Mouse (Mus musculus) limb, embryonic 10.5 days (tissue): ENCODE data around the gene Cfap45. TPM values are rescaled to one million over a fixed set of nuclear protein-coding genes. Genes with fewer than 3 reads are reported as not detected.

Experiments
- DNase-seq: peaks from one replicate; pipeline ENCODE4 v3.0.0-alpha.2; 2017; ENCODE audit warnings: low spot score
- H3K27ac ChIP-seq: fragments of 300-500 bp; sonication (generic); 2 replicates; pipeline ENCODE4 v1.5.1; 2016; ENCODE audit warnings: mild to moderate bottlenecking
- H3K27me3 ChIP-seq: fragments of 300-500 bp; sonication (generic); 2 replicates; pipeline ENCODE4 v1.6.1; 2016; ENCODE audit warnings: low read depth, mild to moderate bottlenecking; ENCODE audit not compliant: poor library complexity, severe bottlenecking
- H3K36me3 ChIP-seq: fragments of 300-500 bp; sonication (generic); 2 replicates; pipeline ENCODE4 v1.6.1; 2016; ENCODE audit warnings: mild to moderate bottlenecking, moderate library complexity
- H3K4me1 ChIP-seq: fragments of 300-500 bp; sonication (generic); 2 replicates; pipeline ENCODE4 v1.6.1; 2016
- H3K4me3 ChIP-seq: fragments of 300-500 bp; sonication (generic); 2 replicates; pipeline ENCODE4 v1.5.1; 2016; ENCODE audit warnings: mild to moderate bottlenecking, moderate library complexity
- H3K9me3 ChIP-seq: fragments of 300-500 bp; sonication (generic); replicated peaks from 2 replicates; pipeline ENCODE4 v1.6.1; 2016; ENCODE audit warnings: mild to moderate bottlenecking
- WGBS: fragments of 180-500 bp; shearing (Covaris S2); methylation state at CpG from one replicate; pipeline ENCODE4 v1.1.7; 2016; 5-methylcytosine and 5-hydroxymethylcytosine counted together
- polyA plus RNA-seq: library from polyadenylated mRNA; unstranded; fragments of >200 nt; fragmentation: Nextera tagmentation; extraction: Ambion mirVana; gene quantifications from 2 replicates; pipeline ENCODE4 v1.2.1, GENCODE M21; 2016

Gene Cfap45
- polyA plus RNA-seq, 1 experiment from 2014 or later, result 1.0 TPM

DNA sequence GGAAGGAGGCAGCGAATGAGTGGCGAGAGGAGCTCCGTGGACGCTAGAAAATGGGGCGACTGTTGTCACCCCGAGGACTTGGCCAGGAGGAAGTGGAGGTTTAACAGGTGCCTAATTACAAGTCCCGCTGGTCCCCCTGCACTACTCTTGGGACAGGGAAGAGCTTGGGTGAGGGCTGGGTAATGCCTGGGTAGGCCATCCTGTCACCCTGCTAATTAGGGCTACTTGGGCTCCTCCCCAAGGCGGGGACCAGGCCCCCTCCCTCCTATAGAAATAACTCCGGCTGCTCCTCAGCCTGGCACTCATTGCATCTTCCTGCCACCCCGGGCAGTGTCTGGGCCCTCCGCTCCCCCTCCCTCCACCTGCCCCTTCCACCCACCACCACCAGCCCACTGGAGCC, 35.0 kb downstream of the Cfap45 start, which contains the start of gene Vsig8:
Gene Vsig8, plus strand, starts transcription at position 301 of the 400 bp plus-strand sequence.
- H3K27ac ChIP-seq, result 0 out of 2 replicates have a peak within 1 kb of the TSS, but pooled peaks have one; percentile 4
- no peaks in the 10 kb centered on the region for H3K36me3 ChIP-seq
- no peak within 1 kb of the TSS for H3K4me3 ChIP-seq
- no peak for DNase-seq
- 82% methylated on average over 11 of the region's 11 CpGs for WGBS
- H3K27me3 ChIP-seq, result peaks cover 68% of the 10 kb centered on the region
- H3K9me3 ChIP-seq, result no peaks in the 10 kb centered on the region
- H3K4me1 ChIP-seq, result peaks cover 27% of the 10 kb centered on the region

DNA sequence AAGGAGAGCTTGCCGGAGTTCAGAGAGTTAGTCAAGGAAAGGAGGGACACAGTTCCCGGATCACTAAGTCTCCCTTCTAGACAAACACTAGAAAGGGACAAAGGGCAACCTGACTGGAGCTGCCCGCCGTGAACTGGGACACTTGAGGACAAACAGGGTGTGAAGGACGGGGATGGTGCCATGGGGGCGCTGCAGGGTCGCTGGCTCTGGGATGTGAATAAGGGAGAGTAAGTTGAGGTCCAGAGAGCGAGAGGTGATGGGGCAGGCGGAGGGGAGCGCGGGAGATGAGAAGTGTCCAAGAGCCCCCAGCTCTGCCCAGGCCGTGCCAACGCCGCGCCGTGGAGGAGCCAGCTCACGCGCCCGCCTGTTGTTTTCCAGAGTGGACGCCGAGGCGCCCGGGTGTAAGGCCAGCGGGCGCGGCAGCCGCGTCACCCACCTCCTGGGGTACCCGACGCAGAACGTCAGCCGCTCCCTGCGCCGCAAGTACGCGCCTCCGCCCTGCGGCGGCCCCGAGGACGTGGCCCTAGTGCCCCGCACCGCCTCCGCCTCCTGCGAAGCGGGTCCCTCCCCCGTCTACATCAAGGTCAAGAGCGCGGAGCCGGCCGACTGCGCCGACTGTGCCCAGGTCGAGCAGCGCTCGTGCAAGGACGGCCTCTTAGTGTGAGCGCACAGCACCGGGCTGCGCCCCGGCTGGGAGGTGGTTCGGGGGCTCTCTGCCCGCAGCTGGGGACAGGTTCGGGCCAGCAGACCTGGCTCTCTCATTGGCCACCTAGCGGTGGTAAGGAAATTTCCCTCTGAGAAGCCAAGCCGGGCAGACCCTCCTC, 42.3 kb downstream of the Cfap45 start:
- Histone ChIP-seq H3K4me3 (peak overlapping the region; percentile 74), H3K36me3 (no peaks in the 10 kb centered on the region), H3K27ac (peak overlapping the region; percentile 81), H3K9me3 (no peaks in the 10 kb centered on the region), H3K27me3 (peaks cover 73% of the 10 kb centered on the region), H3K4me1 (peaks cover 22% of the 10 kb centered on the region)
- DNase-seq, result peak; percentile 86
- under 1% methylated on average over 64 of the region's 66 CpGs for WGBS

DNA sequence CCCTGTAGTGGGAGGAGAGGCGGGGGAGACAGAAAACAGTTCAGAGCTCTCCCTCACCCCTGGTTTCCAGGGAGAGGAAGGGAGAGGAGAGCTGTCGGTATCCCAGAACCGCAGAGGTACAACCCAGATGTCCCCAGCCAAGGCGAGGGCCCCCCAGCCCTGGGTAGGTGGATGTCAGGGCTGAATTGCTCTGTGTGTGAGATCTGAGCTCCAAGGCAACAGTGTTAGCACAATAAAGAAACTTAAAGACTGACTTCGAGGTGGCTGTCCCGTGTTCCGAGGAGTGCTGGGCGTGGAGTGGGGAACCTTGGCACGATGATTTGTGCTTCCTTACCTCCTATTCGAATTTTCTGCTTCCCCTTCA, 42.8 kb downstream of the Cfap45 start:
- Histone ChIP-seq H3K27ac (peak overlapping the region; percentile 81), H3K9me3 (no peaks in the 10 kb centered on the region), H3K27me3 (peaks cover 67% of the 10 kb centered on the region), H3K4me1 (peaks cover 22% of the 10 kb centered on the region), H3K36me3 (no peaks in the 10 kb centered on the region), H3K4me3 (peak overlapping the region; percentile 74)
- WGBS, result 5% methylated on average over 10 of the region's 10 CpGs
- DNase-seq, result no peak

DNA sequence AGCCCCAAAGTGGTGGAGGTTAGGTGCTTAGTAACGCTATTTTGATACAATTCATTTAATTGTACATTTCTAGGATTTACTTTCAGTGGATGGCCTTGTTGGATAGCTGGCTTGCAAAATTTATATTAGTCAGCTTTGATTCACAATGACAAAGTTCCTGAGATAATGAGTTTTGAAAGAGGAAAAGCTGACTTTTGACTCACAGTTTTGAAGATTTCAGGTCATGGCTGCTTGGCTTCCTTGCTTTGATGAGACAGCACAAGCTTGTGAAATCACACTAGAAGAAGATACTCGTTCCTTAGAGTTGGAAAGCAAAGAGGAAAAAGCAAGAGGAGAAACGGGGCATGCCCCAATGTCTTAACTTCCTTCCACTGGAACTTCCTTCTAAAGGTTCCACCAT, 45.5 kb downstream of the Cfap45 start:
- Histone ChIP-seq H3K4me3 (no peak overlapping the region), H3K4me1 (peaks cover 22% of the 10 kb centered on the region), H3K27me3 (peaks cover 51% of the 10 kb centered on the region), H3K9me3 (no peaks in the 10 kb centered on the region), H3K27ac (no peak overlapping the region), H3K36me3 (no peaks in the 10 kb centered on the region)
- no peak for DNase-seq
- 74% methylated on average over 3 of the region's 3 CpGs for WGBS

DNA sequence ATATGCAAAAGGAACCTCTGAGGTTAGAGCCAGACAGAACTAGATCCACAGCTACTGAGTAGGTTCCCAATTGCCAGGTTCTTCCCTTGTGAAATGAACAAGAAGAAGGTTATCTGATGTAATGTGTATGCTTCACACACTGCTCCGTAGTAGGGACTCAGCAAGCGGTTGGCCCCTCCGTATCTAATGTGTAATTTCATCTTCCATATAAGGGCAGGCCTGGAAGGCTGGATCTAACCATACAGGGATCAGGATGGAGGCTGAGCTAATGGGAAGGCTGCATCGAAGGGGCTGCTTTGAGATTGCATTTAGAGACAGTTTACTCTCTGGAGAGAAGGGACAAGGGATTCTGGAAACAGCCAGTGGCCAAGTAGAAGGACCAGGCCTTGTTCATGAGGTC, 47.2 kb downstream of the Cfap45 start:
- Histone ChIP-seq H3K27me3 (peaks cover 34% of the 10 kb centered on the region), H3K9me3 (no peaks in the 10 kb centered on the region), H3K36me3 (no peaks in the 10 kb centered on the region), H3K4me3 (no peak overlapping the region), H3K27ac (no peak overlapping the region), H3K4me1 (peaks cover 10% of the 10 kb centered on the region)
- 76% methylated on average over 4 of the region's 4 CpGs for WGBS
- DNase-seq, result no peak

DNA sequence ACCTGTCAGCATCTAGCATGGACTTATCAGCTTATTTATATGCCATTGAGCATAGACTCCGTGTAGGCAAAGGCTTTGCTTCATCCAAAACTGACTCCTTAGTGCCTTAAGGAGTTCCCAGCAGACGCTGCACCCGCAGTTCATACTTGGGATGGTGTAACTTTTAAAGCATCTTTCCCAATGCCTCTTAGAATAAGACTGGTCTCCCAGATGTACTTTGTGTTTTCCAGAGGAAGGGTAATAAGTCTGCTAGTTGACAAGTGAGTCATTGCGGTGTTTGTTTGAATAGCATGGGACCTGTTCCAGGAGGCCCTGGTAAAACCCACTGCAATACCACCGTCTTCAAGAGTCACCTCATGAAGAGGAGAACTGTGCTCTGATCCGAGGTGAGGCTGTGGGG, 59.5 kb downstream of the Cfap45 start:
- no peak overlapping the region for H3K4me3 ChIP-seq
- H3K27ac ChIP-seq, result no peak overlapping the region
- 65% methylated on average over 6 of the region's 6 CpGs for WGBS
- H3K9me3 ChIP-seq, result no peaks in the 10 kb centered on the region
- peaks cover 13% of the 10 kb centered on the region for H3K27me3 ChIP-seq
- H3K36me3 ChIP-seq, result no peaks in the 10 kb centered on the region
- no peak for DNase-seq
- peaks cover 6% of the 10 kb centered on the region; the same call in 1 of the 2 replicates for H3K4me1 ChIP-seq

DNA sequence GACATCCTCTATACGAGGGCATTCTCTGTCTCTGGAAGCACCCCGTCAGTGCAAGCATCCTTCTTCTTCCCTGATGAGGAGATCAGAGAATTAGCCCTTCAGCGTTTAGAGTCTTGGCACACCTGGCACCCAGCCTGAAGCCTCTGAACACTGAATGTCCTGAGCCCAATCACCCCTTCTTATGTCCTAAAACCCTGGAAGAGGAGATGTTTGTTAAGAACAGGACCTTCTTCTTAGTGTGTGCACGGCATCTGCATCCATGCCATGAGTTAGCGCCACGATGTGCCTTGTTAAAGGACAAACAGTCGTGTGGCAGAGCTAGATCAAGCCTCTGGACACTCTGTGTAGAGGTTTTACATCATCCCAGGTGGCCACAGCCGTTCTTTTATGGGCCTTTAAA, 61.8 kb downstream of the Cfap45 start:
- Histone ChIP-seq H3K4me1 (peaks cover 19% of the 10 kb centered on the region), H3K36me3 (no peaks in the 10 kb centered on the region), H3K9me3 (no peaks in the 10 kb centered on the region), H3K4me3 (no peak overlapping the region), H3K27me3 (peaks cover 29% of the 10 kb centered on the region), H3K27ac (no peak overlapping the region)
- WGBS, result 79% methylated on average over 8 of the region's 8 CpGs
- no peak for DNase-seq

DNA sequence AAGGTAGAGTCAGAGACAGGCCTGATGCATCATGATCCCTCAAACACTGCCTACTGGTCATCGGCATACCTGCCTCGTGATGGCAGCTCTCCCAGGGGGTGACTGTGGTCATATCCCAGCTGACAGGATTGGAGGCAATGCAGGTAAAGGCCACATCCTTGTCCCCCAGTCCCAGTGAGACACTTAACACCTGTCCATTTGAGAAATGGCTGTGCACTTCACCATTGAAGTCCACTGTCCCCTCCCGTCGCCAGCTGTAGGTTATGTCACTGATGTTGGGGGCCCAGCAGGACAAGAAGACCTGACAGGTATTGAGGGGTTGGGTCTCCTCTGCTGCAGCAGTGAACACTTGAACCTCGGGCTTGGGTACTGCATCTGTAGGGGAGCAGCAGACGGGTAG, 63.7 kb downstream of the Cfap45 start:
- WGBS, result 84% methylated on average over 6 of the region's 6 CpGs
- Histone ChIP-seq H3K9me3 (no peaks in the 10 kb centered on the region), H3K27me3 (peaks cover 29% of the 10 kb centered on the region), H3K36me3 (no peaks in the 10 kb centered on the region), H3K4me1 (peaks cover 19% of the 10 kb centered on the region), H3K4me3 (no peak overlapping the region), H3K27ac (no peak overlapping the region)
- no peak for DNase-seq

DNA sequence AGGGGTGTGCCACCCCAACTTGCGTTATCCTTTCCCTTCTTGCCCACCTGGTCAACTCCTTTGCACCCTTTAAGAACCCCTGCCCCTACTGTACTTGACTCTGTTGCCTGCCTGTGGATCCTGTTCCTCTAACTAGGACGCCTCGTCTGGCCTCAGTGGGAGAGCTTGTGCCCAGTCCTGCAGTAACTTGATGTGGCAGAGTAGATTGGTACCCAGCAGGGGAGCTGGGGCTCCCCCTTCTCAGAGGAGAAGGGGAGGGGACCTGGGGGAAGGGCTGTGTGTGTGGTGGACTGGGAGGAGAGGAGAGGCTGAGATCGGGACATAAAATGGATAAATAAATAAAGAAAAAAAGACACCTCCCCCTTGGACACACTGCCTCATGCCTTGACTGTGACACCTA, 64.4 kb downstream of the Cfap45 start:
- Histone ChIP-seq H3K27me3 (peaks cover 29% of the 10 kb centered on the region), H3K9me3 (no peaks in the 10 kb centered on the region), H3K4me3 (no peak overlapping the region), H3K27ac (no peak overlapping the region), H3K4me1 (peaks cover 19% of the 10 kb centered on the region), H3K36me3 (no peaks in the 10 kb centered on the region)
- 61% methylated on average over 4 of the region's 4 CpGs for WGBS
- no peak for DNase-seq

DNA sequence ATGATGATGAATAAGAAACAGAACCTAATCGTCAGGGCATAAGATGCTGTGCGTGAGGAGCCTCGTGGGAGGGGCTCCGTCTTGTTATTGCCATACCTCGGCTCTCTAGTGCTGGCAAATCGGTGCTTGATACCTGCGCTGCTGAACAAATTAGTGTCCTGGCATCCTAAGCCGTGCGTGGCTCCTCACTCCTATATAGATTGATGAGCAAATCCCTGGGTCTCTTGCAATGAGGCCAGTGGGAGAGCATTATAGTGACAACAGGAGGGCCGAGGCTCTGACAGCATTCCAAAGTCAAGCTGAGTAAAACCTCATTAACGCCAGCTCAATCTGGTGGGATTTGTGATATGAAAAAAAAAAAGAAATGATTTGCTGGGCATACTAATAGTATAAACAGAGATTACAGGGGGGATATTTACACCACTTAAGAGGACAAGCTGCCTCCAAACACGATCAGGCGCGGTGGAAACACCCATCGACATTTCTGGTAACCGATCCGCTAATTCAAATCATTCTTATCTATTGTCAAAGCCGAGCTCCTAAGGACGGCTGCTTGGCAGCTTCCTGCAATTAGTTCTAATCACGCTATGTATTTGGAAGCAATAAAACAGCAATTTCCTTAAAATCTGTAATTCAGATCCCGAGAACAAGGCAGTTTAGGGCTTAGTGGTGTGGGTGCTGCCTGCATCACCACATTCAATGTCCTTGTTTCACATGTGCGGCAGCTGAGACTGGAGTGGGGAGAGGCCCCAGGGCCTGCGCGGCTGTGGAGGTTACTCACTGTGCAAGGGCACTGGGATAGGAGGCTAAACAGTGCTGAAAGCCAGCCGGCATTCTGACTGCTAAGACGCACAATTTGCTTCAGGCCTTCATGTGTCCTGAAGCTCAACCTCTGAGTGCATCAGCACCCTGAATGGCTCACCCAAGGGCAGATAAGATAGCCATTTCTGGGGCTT, 65.3 kb downstream of the Cfap45 start:
- no peak for DNase-seq
- 39% methylated on average over 26 of the region's 26 CpGs for WGBS
- Histone ChIP-seq H3K27ac (no peak overlapping the region), H3K9me3 (no peaks in the 10 kb centered on the region), H3K4me1 (peaks cover 19% of the 10 kb centered on the region), H3K4me3 (no peak overlapping the region), H3K27me3 (peaks cover 29% of the 10 kb centered on the region), H3K36me3 (no peaks in the 10 kb centered on the region)

DNA sequence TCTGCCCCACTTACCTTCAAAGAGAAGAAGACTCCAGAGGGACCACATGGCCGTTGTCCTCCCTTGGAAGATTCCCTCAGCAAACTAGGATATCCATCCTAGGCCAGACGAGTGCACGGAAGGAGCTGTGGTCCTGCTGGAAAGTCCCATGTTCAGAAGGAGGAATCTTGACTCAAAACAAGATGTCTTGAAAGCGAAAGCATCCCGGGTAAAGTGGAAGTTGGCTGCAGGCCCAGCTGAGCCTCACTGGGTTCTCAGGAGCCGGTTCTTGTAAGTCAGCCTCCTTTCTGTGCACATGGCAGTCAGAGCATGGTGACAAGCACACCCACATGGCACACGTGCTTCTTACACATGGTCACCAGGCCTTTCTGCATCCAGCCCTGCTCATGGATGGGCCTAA, 69.8 kb downstream of the Cfap45 start, which contains the start of gene Slamf8:
Gene Slamf8, minus strand, starts transcription at position 184 of the 400 bp plus-strand sequence.
- no peak for DNase-seq
- Histone ChIP-seq H3K4me3 (no peak within 1 kb of the TSS), H3K36me3 (no peaks in the 10 kb centered on the region), H3K27ac (no peak within 1 kb of the TSS), H3K27me3 (peaks cover 14% of the 10 kb centered on the region; the same call in 1 of the 2 replicates), H3K9me3 (no peaks in the 10 kb centered on the region), H3K4me1 (peaks cover 21% of the 10 kb centered on the region)
- 92% methylated on average over 7 of the region's 7 CpGs for WGBS

DNA sequence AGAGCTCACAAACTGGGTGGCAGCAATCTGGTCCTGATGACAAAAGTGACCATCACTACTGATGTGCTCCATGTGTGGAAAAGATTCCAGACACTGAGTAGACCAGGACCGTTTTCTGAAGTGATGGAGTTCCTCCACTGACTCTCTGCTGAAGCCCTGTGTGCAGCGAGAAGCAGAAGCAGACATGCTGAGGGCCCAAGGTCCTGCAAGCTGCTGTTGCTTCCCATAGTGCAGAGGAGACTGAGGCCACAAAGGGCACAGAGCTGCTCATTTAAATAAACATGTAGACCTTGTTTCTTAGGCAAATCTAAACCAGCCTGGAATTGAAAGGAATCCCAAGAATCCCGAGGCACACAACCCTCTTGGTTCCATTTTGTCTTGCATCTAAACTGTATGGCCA, 72.7 kb downstream of the Cfap45 start:
- H3K4me1 ChIP-seq, result 0 out of 2 replicates have a peak, but pooled peaks cover 5% of the 10 kb centered on the region
- no peak overlapping the region for H3K4me3 ChIP-seq
- H3K36me3 ChIP-seq, result no peaks in the 10 kb centered on the region
- DNase-seq, result no peak
- 77% methylated on average over 3 of the region's 3 CpGs for WGBS
- no peaks in the 10 kb centered on the region for H3K9me3 ChIP-seq
- no peaks in the 10 kb centered on the region for H3K27me3 ChIP-seq
- no peak overlapping the region for H3K27ac ChIP-seq

DNA sequence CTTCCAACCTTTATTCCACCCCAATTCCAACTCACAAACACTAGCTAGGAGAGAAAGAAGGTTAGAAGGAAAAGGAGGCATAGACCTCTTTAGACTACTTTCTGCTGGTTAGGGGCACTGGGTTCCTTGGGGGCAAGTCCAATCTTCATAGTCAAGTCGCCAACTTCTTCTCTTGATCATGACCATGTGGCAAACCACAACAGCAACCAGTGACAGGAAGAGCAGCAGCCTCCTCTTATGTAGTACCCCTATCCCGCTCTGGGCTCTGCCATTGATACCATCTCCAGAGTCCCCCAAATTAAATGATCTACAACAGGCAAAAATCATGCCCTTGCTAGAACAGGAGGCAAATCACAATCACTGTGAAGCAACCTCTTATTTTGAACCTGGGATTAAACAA, 73.4 kb downstream of the Cfap45 start:
- H3K4me3 ChIP-seq, result no peak overlapping the region
- H3K27ac ChIP-seq, result no peak overlapping the region
- DNase-seq, result no peak
- no peaks in the 10 kb centered on the region for H3K36me3 ChIP-seq
- 86% methylated on average over 2 of the region's 2 CpGs for WGBS
- H3K9me3 ChIP-seq, result no peaks in the 10 kb centered on the region
- H3K4me1 ChIP-seq, result 0 out of 2 replicates have a peak, but pooled peaks cover 5% of the 10 kb centered on the region
- H3K27me3 ChIP-seq, result no peaks in the 10 kb centered on the region
